Comparison of ENCODE assay signal across 20 mouse cellular contexts in the genomic region with DNA sequence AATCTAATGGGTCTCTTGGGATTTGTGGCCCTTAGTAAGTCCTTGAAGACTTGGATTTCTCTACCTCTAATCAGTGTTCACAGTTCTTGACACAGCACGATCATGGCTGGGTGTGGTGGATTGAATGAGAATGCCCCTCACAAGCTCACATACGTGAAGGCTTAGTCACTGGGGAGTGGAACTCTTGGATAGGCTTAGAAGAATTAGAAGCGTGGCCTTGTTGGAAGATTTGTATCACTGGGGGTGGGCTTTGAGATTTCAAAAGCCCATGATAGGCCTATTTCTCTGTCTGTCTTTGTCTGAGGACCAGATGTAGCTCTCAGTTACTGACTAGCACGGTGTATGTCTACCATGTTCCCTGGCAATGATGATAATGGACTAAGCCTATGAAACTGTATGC. TPM values are rescaled to one million over a fixed set of nuclear protein-coding genes. Genes with fewer than 3 reads are reported as not detected.
A peak's percentile ranks its signal among the peaks of the same experiment; 100 is the strongest.
DNase-seq lines count a peak whose midpoint lies in the region; ATAC-seq and TF ChIP-seq lines count a peak whose summit lies in the region.
"Had no signal": no experiment of that assay in that cellular context is flagged by ENCODE, and none has a peak within 500 bp of the region (broad histone marks: within the 10 kb centered on the region; RNA-seq: fewer than 3 reads in every experiment).

No protein-coding gene starts in this region.

- no peak overlapping the region for H3K4me3 ChIP-seq in liver, embryonic 11.5 days (ENCODE audit: low read depth, low read length)
- H3K4me3 ChIP-seq in layer of hippocampus, adult 2 months = no peak overlapping the region
- H3K4me3 ChIP-seq: embryonic facial prominence, embryonic 10.5 days; embryonic facial prominence, embryonic 12.5 days; forebrain, embryonic 13.5 days; forebrain, embryonic 15.5 days had no signal

- H3K9me3 ChIP-seq in liver, embryonic 11.5 days (ENCODE audit: control insufficient read depth, low read length) = no peaks in the 10 kb centered on the region
- H3K9me3 ChIP-seq: embryonic facial prominence, embryonic 10.5 days; forebrain, embryonic 13.5 days; forebrain, embryonic 15.5 days had no signal

- H3K27me3 ChIP-seq in liver, embryonic 11.5 days (replicated peaks; ENCODE audit: control insufficient read depth, insufficient read depth, low read length) = no peaks in the 10 kb centered on the region
- H3K27me3 ChIP-seq: embryonic facial prominence, embryonic 12.5 days; forebrain, embryonic 13.5 days; forebrain, embryonic 15.5 days; Patski had no signal

- peaks cover 13% of the 10 kb centered on the region; the same call in 1 of the 2 replicates for H3K36me3 ChIP-seq in liver, embryonic 11.5 days (ENCODE audit: control insufficient read depth, insufficient read depth, low read length)
- H3K36me3 ChIP-seq: embryonic facial prominence, embryonic 12.5 days; forebrain, embryonic 15.5 days had no signal

- peaks cover 11% of the 10 kb centered on the region for H3K4me1 ChIP-seq in liver, embryonic 11.5 days (replicated peaks; ENCODE audit: control insufficient read depth, insufficient read depth, low read length)
- H3K4me1 ChIP-seq: forebrain, embryonic 15.5 days had no signal

- intact Hi-C loops in heart, postnatal 14 days (cut with DNase I) = no loop called here

- DNase-seq in 3T3-L1 (ENCODE audit: low read depth, low spot score) (peak; percentile 42), R1 (ENCODE audit: low read depth, low spot score) (peak; percentile 62)
- DNase-seq in liver, embryonic 11.5 days (ENCODE audit: low spot score) = no peak
- no peak for DNase-seq in layer of hippocampus, adult 2 months (ENCODE audit: low spot score in 2 of 2)
- DNase-seq in heart, postnatal 14 days = no peak
- DNase-seq: adrenal gland, adult 8-10 months; adrenal gland, postnatal 14 days; adrenal gland, postnatal 36 days; cerebellum, adult 11-12 months; cerebellum, adult 2 months; cerebellum, adult 9-10 months; cerebellum, postnatal 10 days; cerebellum, postnatal 25 days; forebrain, postnatal 0 days had no signal

- TF ChIP-seq CTCF in layer of hippocampus, adult 2 months (conservative IDR thresholded peaks at IDR 0.05) = no peak

- H3K4me2 ChIP-seq in liver, embryonic 11.5 days = no peak overlapping the region
- H3K4me2 ChIP-seq: embryonic facial prominence, embryonic 12.5 days; forebrain, embryonic 13.5 days; forebrain, embryonic 15.5 days had no signal

- no peak for ATAC-seq in liver, embryonic 11.5 days (replicated peaks; ENCODE audit: low FRiP score)
- ATAC-seq: activated CD4-positive, CD25-positive, alpha-beta regulatory T cell, adult 4 months; forebrain, embryonic 13.5 days; forebrain, embryonic 15.5 days; forebrain, postnatal 0 days; Patski had no signal

- WGBS in liver, embryonic 11.5 days = 89% methylated on average over 4 of the region's 4 CpGs

- no peak overlapping the region for H3K27ac ChIP-seq in liver, embryonic 11.5 days (ENCODE audit: low read depth, low read length)
- no peak overlapping the region for H3K27ac ChIP-seq in layer of hippocampus, adult 2 months
- H3K27ac ChIP-seq: embryonic facial prominence, embryonic 10.5 days; embryonic facial prominence, embryonic 12.5 days; forebrain, embryonic 13.5 days; forebrain, embryonic 15.5 days had no signal

- H3K9ac ChIP-seq in liver, embryonic 11.5 days (ENCODE audit: low read depth, low read length) = no peak overlapping the region
- H3K9ac ChIP-seq: embryonic facial prominence, embryonic 12.5 days; forebrain, embryonic 13.5 days; forebrain, embryonic 15.5 days; forebrain, postnatal 0 days had no signal

RNA-seq across cellular contexts. Expression of gene Atp2b4, which starts 10.8 kb away (rescaled TPM):
- 17.1 and 19.6 TPM in 2 replicates for polyA plus RNA-seq in liver, embryonic 11.5 days (2014; fragmentation: Nextera tagmentation; extraction: Ambion mirVana)
- 10 to 100 TPM; 78.4 to 89.6 TPM for total RNA-seq in layer of hippocampus, adult 2 months (2021)
- total RNA-seq in heart, postnatal 14 days (2021) = 10 to 100 TPM; 29.9 to 32.2 TPM

Comparison
In these comparisons a context has a peak if more than half of its experiments do, and no peak if none do; other contexts are left out.
1. DNase-seq: peak in 3T3-L1 (single experiment) and R1 (single experiment); none in liver, embryonic 11.5 days (single experiment), layer of hippocampus, adult 2 months (0 of 2) and heart, postnatal 14 days (0 of 2).